Mouse (Mus musculus): Measurements from ENCODE around the gene Fam213a. TPM values are rescaled to one million over a fixed set of nuclear protein-coding genes. Genes with fewer than 3 reads are reported as not detected.

The Fam213a gene
- polyA plus RNA-seq, 1 experiment from 2014 or later: 85.2 TPM

DNA sequence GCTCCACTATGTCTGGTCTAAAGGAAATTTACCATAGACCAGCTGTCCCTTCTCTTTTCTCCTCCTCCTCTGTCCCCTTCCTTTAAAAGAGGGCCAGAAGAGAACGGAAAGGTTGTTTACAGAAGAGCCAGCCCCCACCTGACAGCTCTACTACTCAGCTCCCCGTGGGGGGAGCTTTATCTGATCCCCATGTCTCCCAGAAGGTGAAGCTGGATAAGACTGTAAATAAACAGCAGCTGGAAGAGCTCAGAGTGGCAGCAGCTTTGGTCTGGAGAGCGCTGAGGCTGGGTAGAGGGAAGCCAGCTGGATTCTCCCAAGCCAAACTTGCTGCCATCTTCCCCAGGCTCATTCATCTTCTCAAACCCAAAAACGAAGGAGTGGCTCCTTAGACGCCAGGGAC lies 5.9 kb downstream of the Fam213a start:
- Histone ChIP-seq H3K36me3 (ENCODE audit: control insufficient read depth, insufficient read depth) (no peaks in the 10 kb centered on the region), H3K4me2 (ENCODE audit: low read length) (no peak overlapping the region), H3K27me3 (replicated peaks; ENCODE audit: control insufficient read depth, insufficient read depth, low read length) (no peaks in the 10 kb centered on the region), H3K4me3 (replicated peaks; ENCODE audit: low read length) (no peak overlapping the region), H3K27ac (ENCODE audit: low read length) (no peak overlapping the region), H3K4me1 (replicated peaks; ENCODE audit: control insufficient read depth, insufficient read depth, low read length) (peaks cover 7% of the 10 kb centered on the region), H3K9ac (replicated peaks; ENCODE audit: low read depth, low read length) (no peak overlapping the region), H3K9me3 (ENCODE audit: control insufficient read depth, low read length) (no peaks in the 10 kb centered on the region)
- 60% methylated on average over 5 of the region's 5 CpGs for WGBS
- ATAC-seq: no peak

DNA sequence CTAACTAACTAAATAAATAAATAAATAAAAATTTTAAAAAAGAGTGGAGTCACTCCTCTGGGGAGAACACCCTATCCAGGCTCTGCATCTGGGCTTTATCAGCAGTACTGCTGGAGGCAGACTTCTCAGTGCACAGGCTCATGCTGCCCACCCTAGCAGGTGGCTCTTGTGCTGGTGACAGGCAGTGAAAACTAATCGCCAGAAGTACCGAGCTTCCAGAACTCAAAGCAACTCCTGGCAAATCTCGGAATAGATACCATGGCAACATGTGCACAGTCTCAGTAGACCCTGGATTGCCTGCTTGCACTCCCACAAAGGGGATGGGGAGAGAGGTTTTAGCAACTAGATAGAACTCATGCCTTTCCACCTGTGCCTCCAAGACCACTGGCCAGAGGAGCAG lies 6.7 kb downstream of the Fam213a start:
- Histone ChIP-seq H3K4me3 (replicated peaks; ENCODE audit: low read length) (no peak overlapping the region), H3K9ac (replicated peaks; ENCODE audit: low read depth, low read length) (no peak overlapping the region), H3K4me2 (ENCODE audit: low read length) (no peak overlapping the region), H3K4me1 (replicated peaks; ENCODE audit: control insufficient read depth, insufficient read depth, low read length) (peaks cover 7% of the 10 kb centered on the region), H3K36me3 (ENCODE audit: control insufficient read depth, insufficient read depth) (no peaks in the 10 kb centered on the region), H3K27me3 (replicated peaks; ENCODE audit: control insufficient read depth, insufficient read depth, low read length) (no peaks in the 10 kb centered on the region), H3K9me3 (ENCODE audit: control insufficient read depth, low read length) (no peaks in the 10 kb centered on the region), H3K27ac (ENCODE audit: low read length) (no peak overlapping the region)
- 38% methylated on average over 3 of the region's 3 CpGs for WGBS
- ATAC-seq: no peak

DNA sequence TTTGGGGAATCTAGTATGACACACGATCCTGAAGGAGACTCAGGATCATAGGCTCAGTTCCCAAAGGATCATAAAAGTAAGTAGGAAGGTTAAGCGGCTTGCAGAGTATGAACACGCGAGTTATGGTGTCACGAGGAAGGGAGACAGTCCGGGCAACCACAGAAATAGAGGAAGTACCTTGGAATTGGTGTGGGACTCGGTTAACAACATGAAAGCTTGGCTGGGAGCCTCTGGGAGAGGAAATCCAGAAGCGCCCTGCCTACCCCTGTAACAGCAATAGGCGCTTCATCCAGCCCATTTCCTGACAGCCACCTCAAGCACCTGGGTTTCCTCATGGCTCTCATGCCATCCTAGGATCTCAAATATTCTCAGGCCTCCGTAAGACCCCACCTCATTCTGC lies 7.3 kb downstream of the Fam213a start:
- Histone ChIP-seq H3K4me2 (ENCODE audit: low read length) (no peak overlapping the region), H3K9me3 (ENCODE audit: control insufficient read depth, low read length) (no peaks in the 10 kb centered on the region), H3K27ac (ENCODE audit: low read length) (no peak overlapping the region), H3K4me1 (replicated peaks; ENCODE audit: control insufficient read depth, insufficient read depth, low read length) (peaks cover 7% of the 10 kb centered on the region), H3K36me3 (ENCODE audit: control insufficient read depth, insufficient read depth) (no peaks in the 10 kb centered on the region), H3K4me3 (replicated peaks; ENCODE audit: low read length) (no peak overlapping the region), H3K27me3 (replicated peaks; ENCODE audit: control insufficient read depth, insufficient read depth, low read length) (no peaks in the 10 kb centered on the region), H3K9ac (replicated peaks; ENCODE audit: low read depth, low read length) (no peak overlapping the region)
- no peak for ATAC-seq
- WGBS: 94% methylated on average over 10 of the region's 10 CpGs

DNA sequence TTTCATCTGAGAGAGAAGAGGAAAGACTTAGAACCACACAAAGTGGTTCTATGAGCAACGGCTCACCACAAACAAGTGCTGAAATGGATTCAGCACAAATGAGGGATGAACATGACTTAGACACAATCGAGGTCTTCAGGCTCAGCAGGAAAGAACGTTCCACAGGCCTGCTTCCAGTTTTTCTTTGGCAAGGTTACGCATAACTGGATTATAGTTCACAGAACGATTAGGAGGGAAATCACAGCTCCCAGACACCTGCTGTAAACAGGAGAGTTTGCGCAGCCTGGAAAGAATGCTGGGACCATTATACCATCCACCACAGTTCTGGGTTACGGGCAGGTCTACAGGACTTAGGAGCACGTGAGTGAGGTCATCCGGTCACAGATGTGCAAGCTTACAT lies 7.9 kb downstream of the Fam213a start:
- peaks cover 7% of the 10 kb centered on the region for H3K4me1 ChIP-seq (replicated peaks; ENCODE audit: control insufficient read depth, insufficient read depth, low read length)
- no peak overlapping the region for H3K4me3 ChIP-seq (replicated peaks; ENCODE audit: low read length)
- no peaks in the 10 kb centered on the region for H3K27me3 ChIP-seq (replicated peaks; ENCODE audit: control insufficient read depth, insufficient read depth, low read length)
- H3K9ac ChIP-seq (replicated peaks; ENCODE audit: low read depth, low read length): no peak overlapping the region
- WGBS: 80% methylated on average over 9 of the region's 9 CpGs
- H3K9me3 ChIP-seq (ENCODE audit: control insufficient read depth, low read length): no peaks in the 10 kb centered on the region
- no peaks in the 10 kb centered on the region for H3K36me3 ChIP-seq (ENCODE audit: control insufficient read depth, insufficient read depth)
- H3K4me2 ChIP-seq (ENCODE audit: low read length): no peak overlapping the region
- no peak overlapping the region for H3K27ac ChIP-seq (ENCODE audit: low read length)
- no peak for ATAC-seq

DNA sequence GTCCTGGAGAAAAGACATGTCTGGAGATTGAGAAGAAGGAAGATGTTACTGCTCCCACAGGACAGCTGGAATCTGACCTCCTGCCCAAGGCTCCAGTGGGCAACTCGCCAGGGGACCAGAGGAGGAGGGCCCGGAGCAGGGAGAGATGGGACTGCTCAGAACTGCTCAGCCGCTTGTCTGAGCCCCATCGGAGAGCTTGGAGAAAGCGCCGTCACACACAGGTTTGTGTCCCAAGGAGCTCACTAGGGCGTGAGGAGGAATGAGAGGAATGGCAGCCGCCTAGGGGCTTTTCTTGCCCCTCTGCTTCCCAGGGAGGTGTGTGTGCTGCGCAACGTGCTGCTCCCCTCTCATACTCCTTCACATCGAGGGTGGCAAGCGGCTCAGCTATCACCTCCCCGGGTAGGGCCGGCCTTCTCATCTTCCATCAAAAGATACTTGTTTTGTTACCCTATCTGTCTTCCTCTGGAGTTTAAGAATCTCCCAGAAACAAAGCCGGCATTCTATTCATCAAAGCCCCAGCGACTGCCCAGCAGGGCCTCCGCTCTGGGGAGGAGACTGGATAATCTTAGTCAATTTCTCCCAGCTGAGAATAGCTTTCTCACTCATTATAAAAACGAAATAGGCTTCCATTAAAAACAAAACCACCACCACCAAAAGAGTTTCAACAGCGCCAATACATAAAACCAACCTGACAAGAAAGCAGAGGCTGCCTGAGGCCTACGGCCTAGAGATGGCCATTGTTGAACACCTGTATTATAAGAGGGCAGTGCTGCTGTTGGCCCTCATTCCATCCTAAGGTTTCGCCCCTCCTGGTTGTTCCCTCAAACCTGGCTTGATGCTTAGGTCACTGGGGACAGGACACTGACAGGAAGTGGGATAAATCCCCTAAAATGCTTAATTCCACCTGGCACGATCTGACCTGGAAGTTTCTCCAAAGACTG lies 9.1 kb downstream of the Fam213a start:
- Histone ChIP-seq H3K36me3 (ENCODE audit: control insufficient read depth, insufficient read depth) (no peaks in the 10 kb centered on the region), H3K27me3 (replicated peaks; ENCODE audit: control insufficient read depth, insufficient read depth, low read length) (no peaks in the 10 kb centered on the region), H3K4me1 (replicated peaks; ENCODE audit: control insufficient read depth, insufficient read depth, low read length) (peaks cover 7% of the 10 kb centered on the region), H3K4me3 (replicated peaks; ENCODE audit: low read length) (no peak overlapping the region), H3K27ac (ENCODE audit: low read length) (no peak overlapping the region), H3K4me2 (ENCODE audit: low read length) (peak overlapping the region; percentile 12), H3K9me3 (ENCODE audit: control insufficient read depth, low read length) (no peaks in the 10 kb centered on the region), H3K9ac (replicated peaks; ENCODE audit: low read depth, low read length) (peak overlapping the region; percentile 38)
- peak; percentile 22; the same call in 1 of the 2 replicates for ATAC-seq
- WGBS: 9% methylated on average over 22 of the region's 22 CpGs

DNA sequence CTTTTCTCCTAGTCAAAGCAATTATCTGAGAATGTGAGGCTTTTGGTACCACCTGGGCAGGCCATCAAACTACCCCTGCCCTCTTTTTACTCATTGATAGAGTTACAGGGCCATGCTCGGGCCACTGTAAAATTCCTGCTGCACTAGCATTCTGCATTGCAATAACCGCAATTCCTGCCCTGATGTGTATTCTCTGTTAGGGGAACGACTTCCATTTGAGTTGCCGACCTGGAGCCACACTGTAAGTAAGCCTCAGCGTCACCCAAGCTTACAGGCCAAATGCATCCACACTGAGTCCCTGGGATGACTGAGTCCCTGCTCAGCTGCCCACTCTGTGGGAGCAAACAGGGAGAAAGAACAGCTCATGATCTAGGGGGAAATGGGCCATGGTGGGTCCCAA lies 12.0 kb downstream of the Fam213a start:
- peaks cover 7% of the 10 kb centered on the region for H3K4me1 ChIP-seq (replicated peaks; ENCODE audit: control insufficient read depth, insufficient read depth, low read length)
- ATAC-seq: no peak
- H3K9me3 ChIP-seq (ENCODE audit: control insufficient read depth, low read length): no peaks in the 10 kb centered on the region
- 90% methylated on average over 5 of the region's 5 CpGs for WGBS
- H3K27ac ChIP-seq (ENCODE audit: low read length): no peak overlapping the region
- peaks cover 3% of the 10 kb centered on the region for H3K36me3 ChIP-seq (ENCODE audit: control insufficient read depth, insufficient read depth)
- no peaks in the 10 kb centered on the region for H3K27me3 ChIP-seq (replicated peaks; ENCODE audit: control insufficient read depth, insufficient read depth, low read length)
- H3K9ac ChIP-seq (replicated peaks; ENCODE audit: low read depth, low read length): no peak overlapping the region
- no peak overlapping the region for H3K4me2 ChIP-seq (ENCODE audit: low read length)
- no peak overlapping the region for H3K4me3 ChIP-seq (replicated peaks; ENCODE audit: low read length)

DNA sequence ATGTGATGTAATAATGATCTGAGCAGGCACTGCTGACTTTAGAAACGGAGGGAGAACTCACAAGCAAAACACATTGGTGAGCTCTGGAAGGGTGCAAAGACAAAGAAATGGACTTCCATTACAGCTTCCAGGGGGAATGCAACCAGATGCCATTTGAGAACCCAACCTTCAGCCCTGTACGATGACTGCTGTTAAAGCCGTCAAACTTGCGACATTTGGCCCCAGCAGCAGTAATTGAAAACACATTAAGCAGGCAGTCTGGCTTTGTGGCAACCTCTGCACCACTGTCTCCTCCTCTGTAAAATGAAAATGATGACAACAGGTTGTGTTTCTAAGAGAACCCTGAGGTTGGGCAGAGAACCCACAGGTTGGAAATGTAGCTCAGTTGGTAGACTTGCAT lies 12.8 kb downstream of the Fam213a start:
- Histone ChIP-seq H3K9me3 (ENCODE audit: control insufficient read depth, low read length) (no peaks in the 10 kb centered on the region), H3K9ac (replicated peaks; ENCODE audit: low read depth, low read length) (no peak overlapping the region), H3K36me3 (ENCODE audit: control insufficient read depth, insufficient read depth) (peaks cover 3% of the 10 kb centered on the region), H3K4me1 (replicated peaks; ENCODE audit: control insufficient read depth, insufficient read depth, low read length) (peaks cover 7% of the 10 kb centered on the region), H3K4me2 (ENCODE audit: low read length) (no peak overlapping the region), H3K4me3 (replicated peaks; ENCODE audit: low read length) (no peak overlapping the region), H3K27me3 (replicated peaks; ENCODE audit: control insufficient read depth, insufficient read depth, low read length) (no peaks in the 10 kb centered on the region), H3K27ac (ENCODE audit: low read length) (no peak overlapping the region)
- 83% methylated on average over 4 of the region's 4 CpGs for WGBS
- ATAC-seq: no peak

DNA sequence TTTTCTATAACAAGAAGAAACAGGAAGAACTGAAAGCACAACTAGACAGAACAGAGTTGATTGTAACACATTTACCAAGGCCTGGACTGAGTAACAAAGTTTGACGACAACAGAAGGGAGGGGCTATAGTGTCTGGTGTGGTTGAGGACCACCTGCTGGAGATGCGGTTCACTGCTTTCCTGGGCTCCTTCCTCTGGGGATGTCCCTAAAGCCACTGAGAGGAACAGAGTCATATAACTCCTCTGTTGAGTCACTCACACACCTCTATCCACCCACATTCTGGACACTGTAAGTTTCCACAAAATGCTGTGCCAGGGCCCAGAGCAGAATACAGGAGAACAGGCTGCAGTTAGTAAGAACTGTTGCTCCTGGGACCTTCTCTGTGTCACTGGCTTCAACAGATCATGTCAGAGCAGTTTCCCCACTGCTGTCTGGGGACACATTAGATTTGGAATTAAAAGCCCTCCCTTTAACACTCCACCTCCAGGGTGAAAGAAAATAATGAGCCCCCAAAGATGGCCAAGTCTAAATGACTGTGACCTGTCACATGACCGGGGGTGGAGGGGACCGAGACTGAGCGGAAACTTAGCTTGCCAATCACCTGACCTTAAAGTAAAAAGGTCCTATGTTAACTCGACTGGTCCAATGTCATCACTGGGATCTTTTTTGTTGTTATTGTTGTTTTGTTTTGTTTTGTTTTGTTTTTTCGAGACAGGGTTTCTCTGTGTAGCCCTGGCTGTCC lies 13.5 kb downstream of the Fam213a start:
- Histone ChIP-seq H3K36me3 (ENCODE audit: control insufficient read depth, insufficient read depth) (peaks cover 3% of the 10 kb centered on the region), H3K27me3 (replicated peaks; ENCODE audit: control insufficient read depth, insufficient read depth, low read length) (no peaks in the 10 kb centered on the region), H3K4me3 (replicated peaks; ENCODE audit: low read length) (no peak overlapping the region), H3K9me3 (ENCODE audit: control insufficient read depth, low read length) (no peaks in the 10 kb centered on the region), H3K4me2 (ENCODE audit: low read length) (no peak overlapping the region), H3K27ac (ENCODE audit: low read length) (no peak overlapping the region), H3K9ac (replicated peaks; ENCODE audit: low read depth, low read length) (no peak overlapping the region), H3K4me1 (replicated peaks; ENCODE audit: control insufficient read depth, insufficient read depth, low read length) (peaks cover 7% of the 10 kb centered on the region)
- 87% methylated on average over 7 of the region's 7 CpGs for WGBS
- no peak for ATAC-seq

DNA sequence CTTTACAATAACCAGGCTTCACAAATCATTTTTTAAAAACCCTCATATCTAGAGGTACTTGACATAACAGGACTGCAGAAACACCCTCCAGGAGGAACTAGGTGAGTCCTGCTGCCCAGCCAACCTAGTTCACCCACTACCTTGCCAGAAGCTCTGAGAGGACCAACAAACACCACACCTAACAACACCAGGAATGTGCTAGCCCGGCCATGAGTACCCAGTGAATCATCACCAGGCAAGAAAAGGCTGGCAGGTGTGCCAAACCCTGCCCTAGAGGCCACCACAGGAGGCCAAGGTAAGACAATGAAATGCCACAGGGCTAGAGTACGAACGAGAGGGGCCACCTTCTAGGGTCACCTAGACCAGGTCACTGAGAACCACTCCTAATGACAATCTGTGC lies 17.4 kb downstream of the Fam213a start:
- Histone ChIP-seq H3K4me2 (ENCODE audit: low read length) (no peak overlapping the region), H3K4me1 (replicated peaks; ENCODE audit: control insufficient read depth, insufficient read depth, low read length) (no peaks in the 10 kb centered on the region), H3K4me3 (replicated peaks; ENCODE audit: low read length) (no peak overlapping the region), H3K27me3 (replicated peaks; ENCODE audit: control insufficient read depth, insufficient read depth, low read length) (no peaks in the 10 kb centered on the region), H3K9ac (replicated peaks; ENCODE audit: low read depth, low read length) (no peak overlapping the region), H3K27ac (ENCODE audit: low read length) (no peak overlapping the region), H3K36me3 (ENCODE audit: control insufficient read depth, insufficient read depth) (peaks cover 6% of the 10 kb centered on the region), H3K9me3 (ENCODE audit: control insufficient read depth, low read length) (no peaks in the 10 kb centered on the region)
- no peak for ATAC-seq
- 87% methylated on average over 3 of the region's 3 CpGs for WGBS

Data from forebrain, embryonic 16.5 days (tissue).